Mouse (Mus musculus): ENCODE results near the gene Fezf2. TPM values are rescaled to one million over a fixed set of nuclear protein-coding genes. Genes with fewer than 3 reads are reported as not detected.

The Fezf2 gene
- total RNA-seq (2021) = not detected
- long read RNA-seq, experiment 1 = 0 reads
- long read RNA-seq, experiment 2 = 0 reads

DNA sequence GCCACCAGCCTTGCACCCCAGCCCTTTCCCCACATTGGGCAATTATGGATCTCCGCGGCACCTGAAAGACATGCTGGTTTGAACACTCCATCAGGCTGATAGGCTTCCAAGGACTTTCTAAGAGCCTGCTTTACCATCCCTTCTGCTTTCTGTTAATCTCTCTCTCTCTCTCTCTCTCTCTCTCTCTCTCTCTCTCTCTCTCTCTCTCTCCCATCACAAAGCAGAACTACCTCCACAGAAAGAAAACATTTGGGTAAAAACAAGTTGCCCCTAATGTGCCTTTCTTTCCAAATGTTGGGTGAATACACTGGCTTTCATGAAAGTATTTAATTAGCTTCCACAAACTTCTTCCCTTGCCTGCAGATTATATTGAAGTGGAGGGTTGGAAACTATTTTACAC is at the start of gene Fezf2:
Fezf2 (minus strand) TSS at position 101 of the 400 bp plus-strand sequence.
- DNase-seq = no peak

DNA sequence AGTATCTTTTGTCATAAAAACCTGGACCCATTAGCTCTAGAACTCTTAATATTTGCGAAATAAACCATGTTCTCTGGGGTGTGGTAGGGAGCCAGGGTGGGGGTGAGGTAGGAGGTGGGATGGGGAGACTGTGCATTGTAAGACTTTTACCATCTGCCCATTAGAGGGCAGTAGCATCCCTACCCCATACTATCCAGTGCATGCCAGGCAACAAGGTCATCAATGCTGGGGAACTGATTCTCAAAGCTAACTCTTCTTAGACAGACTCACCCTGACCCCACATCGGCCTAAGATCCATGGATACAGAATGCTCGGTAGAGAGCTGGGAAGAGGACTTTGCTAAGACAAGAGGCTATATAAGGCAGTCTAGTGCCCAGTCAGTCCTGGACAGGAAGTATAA is 49.6 kb upstream of the Fezf2 start:
- DNase-seq = peak in 1 of 2 experiments; percentile 17

DNA sequence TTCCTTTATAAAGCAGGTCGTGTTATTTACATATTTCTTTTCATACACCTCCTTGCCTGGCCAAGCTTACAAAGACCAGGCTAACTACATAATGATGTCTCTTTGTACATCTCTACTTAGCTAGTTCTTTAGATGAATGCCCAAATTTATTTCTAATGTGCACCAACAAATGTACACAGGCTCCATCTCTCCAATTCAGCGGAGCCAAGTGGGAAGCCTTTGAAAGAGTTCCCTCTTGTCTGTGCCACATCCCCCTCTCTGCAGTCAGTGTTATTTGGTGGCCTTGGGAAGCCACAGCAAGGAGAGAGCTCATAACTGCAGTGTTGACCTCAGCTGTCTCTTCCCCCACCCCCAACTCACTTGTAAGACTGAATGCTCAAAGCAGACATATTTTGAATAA is 46.3 kb upstream of the Fezf2 start:
- peak; percentile 7 to 13 for DNase-seq

DNA sequence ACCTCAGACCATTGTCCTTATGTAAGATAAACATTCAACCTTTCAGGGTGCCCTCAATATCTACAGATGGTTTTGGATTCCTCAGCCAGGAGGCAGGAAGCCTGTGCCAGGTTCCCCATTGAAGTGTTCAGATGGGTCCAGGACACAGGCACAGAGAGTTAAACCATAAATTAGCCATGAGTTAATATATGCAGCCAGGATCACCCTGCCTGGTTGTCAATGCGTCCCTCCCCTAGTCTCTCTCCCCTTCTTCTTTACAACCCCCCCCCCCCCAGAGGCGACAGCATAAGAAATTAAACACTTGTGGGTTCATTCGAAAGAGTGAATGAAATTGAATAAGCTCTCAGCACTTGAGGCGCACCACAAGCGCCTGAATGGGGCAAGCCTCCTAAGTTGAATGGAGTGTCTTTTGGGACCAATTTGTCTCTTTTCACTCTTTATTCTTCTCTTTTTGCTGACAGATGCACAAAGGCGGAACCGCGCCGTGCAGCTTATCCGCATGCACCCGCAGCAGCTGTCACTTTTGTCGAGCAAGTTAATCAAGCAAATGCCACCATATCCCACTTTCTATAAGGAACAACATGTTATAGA is 45.4 kb upstream of the Fezf2 start:
- DNase-seq = no peak

DNA sequence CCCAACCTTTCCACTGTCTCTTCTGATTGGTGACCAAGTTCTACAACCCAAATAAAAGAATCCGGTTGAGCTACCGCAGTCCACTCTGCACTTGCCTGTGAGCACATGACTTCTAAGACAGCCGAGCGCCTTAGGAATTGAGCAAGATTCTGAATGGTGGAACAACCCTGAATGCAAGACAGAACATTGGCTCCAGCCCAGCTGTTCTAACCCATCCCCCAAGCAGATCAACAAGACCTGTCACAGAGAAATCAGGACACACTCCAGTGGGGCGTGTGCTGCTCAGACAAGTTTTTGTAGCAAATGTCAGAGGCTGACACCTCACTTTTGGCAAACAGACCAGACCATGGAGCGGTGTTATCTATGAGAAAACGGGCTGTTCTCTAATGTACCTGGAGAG is 43.2 kb upstream of the Fezf2 start:
- DNase-seq = no peak

DNA sequence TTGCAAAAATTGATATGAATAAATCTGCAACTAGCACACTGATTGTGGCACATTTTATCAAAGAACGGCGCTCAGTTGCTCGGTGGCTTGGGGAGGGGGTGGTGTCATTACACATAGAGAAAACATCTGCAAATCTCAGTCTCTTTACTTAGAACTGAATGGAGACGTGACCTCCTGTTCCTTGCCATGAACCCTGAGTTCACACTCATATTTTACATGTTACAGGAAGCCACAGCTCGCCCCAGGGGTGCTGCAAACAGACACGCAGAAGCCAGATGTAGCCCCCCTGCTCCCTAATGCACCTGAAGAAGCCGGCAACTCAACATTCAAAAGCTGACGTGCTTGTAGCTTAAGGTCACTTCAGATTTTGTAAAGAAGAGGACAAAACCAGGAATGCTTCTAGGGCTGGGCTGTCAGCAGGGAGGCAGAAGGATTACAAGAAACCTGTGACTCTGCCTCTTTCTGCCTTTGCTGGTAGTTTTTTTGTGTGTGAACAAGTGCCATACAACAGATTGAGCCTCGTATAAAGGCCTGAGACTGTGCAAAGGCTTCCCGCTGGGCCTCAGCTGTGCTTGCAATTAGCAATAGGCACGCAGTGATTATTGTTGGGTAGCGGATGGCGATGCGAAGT is 40.9 kb upstream of the Fezf2 start:
- no peak for DNase-seq

DNA sequence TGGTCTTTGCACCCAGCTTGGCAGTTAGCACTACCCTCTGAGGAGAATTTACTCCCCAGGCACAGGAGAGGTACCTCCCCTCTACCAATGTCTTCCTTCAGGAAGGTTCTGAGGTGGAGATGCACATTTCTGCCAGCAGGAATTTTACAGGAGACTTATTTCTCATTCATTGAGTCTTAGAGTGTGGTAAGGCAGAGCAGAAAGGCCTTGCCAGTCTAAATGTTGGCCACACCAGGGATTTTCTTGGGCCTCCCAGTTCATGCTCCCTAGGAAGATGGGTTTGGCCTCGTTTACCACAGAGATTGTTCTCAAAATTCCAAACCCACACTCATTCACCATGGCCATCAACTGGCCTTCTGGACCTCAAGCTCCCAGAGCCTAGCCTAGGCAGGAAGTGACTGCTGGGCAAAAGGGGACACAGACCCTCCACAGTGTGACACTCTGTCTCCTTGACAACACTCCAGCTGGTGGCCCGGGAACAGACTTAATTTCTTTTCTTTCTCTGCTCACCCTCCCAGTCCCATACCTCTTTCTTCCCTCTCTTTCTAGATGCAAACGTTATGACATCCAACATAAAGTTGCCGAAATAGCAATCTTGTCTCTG is 40.3 kb upstream of the Fezf2 start:
- no peak for DNase-seq

DNA sequence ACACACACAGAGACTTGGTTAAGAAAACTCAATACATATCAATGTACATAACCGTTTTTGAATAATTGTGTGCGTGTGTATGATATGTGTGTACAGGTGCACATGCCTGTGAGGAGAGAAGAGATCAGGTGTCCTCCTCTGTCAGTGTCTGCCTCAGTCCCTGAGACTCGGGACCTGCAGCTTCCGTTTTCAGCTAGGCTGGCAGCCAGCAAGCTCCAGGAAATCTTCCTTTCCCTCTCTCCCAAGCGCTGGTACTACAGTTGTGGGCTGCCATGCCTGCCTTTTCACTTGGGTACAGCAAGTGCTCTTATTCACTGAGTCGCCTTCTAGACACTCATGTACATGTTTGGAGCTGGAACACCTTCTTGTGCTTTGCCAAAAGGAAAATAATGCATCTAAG is 39.2 kb upstream of the Fezf2 start:
- DNase-seq = no peak

DNA sequence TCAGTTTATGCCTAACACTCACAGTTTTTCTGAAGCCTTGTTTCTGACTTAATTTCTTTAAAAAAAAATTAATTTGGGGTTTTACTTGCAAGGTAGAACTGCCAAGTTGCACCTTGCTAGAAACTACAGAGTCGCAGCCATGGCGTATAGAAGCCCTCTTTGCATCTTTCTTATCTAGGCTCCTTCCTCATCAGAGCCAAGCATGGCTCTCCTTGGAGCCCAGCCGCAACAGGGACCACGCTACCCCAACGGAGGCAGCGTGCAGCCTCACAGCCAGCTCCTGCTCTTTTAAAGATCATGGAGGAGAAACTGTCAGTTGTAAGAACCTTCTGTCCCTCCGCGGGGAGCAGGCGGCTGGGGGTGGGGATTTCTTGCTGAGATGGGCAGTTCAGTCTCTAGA is 29.9 kb upstream of the Fezf2 start:
- no peak for DNase-seq

DNA sequence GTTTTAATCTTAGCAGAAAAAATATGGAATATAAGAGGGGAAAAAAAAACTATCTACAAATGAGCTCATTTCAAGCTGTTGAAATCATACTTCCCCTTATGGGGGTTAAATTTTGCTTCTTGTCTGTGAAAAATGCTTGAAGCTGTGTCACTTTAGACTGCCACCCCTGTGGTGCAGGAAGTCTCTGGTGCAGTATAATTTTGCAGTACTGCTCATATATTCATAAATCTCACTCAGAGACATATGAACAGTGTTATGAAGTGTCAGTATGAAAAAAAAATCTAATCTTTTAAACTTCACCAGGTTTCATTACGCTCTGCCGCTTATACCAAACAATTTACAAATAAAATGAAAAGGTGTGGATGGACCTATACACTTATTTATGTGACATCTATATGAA is 29.3 kb upstream of the Fezf2 start:
- no peak for DNase-seq

DNA sequence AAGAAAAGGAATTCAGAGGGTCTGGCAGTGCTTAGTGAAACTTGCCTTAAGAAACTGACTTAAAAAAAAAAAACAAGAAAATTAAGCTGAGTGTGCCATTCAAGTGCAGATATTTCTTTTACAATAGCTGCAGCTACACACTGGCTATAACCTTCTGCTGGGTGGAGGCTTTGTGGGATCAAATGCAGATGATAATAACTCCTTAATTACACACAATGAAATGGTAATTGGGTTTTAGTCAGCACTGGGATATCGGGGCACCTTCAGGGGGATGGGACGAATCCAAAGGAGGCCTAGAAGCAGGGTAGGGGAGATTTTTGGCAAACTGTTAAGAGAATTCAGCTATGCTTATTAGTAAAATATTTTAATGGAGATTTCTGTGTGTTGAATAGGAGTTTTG is 27.5 kb upstream of the Fezf2 start:
- DNase-seq = no peak

DNA sequence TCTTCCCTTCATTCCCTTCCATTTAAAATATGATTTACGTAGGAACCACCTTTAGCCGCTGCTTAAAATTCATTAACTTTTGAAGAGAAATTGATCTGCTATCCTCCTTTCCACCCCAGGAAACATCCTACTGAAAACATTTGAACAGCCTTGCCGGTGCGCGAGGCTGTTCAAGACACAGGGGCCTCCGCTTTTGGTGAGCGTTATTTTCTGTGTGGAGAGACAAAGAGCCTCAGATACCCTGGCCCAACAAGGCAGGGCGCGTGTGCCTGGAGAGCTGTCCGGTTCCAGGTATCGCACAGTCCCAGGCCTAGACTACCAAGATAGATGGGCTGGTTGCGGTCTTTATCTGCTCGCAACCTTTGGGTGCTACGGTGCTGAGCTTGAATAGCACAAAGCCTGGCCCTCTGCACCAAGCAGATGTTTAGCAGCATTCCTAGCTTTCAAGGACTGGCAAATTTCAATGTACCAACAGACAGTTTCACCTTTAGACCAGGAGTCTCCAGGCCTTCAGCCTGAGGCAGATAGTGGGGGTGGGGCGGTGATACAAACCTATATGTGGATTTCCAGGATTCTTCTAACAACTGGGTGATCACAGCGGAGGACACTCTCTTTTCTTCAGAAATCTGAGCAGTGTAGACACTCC is 2.4 kb upstream of the Fezf2 start:
- no peak for DNase-seq

DNA sequence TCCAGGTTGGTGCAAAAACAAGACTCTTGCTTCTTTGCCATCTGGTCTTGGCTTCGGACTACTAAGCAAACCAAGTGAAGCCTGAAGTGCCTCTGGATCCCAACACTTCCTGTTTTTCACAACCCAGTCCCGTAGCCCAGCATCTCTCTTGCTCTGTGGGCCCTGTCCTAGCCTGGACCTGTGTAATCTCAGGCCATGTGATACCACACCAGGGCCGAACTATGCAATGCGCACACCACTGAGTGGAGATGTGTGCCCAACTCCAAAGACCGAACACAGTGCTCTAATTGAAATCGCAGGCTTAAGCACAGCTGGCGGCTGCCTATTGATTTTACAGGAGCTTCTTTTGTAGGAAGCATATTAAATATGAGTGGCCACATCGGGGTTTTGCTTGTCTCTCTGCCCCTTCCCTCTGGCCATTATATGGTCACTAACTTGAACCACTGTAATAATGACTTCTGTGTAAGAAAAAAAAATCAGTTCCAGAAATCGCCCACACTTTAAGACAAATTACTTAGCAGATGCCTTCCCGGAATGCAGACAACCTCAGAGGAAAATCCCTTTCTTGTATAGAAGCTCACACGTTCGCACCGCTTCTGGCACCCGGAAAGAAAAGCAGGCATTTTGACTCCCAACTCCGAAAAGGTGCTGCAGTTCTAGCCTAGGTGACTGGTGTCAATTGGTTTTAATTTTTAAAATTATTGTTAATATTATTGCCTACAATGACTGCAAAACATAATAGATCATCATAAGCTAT is 1.5 kb upstream of the Fezf2 start:
- no peak for DNase-seq

DNA sequence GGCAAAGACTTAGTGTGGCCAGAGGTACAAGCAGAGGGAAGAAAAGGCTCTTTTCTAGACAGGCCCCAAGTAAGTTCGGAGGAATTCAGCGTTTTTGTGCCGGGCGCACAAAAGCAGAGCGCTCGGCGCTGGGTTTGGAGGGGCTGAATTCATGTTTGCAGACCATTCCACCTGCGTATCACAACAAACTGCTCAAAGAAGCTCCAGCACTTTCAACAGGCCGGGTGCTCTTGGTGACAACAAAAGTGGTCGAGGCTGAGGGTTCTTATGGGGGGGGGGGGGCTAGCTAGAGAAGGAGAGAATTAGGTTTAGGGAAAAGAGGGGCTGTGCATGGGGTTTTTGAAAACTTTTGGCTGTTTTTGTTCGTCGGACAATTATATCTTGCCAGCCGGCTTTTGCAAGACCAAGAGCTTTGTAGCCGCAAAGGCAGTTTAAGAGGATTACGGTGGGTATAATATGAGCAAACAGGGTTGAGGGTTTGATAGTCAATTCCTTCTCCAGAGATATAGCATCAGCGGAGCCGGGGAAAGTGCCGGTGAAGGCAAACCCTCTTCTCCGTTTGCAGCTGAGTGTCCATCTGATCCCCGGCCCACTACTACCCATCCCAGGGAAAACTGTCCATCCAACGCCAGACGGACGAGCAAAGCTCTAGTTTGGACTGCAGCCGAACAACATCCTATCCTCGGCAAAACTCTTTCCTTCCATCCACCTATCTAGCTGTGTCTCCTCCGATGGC is 956 bp downstream of the Fezf2 start:
- DNase-seq = no peak

DNA sequence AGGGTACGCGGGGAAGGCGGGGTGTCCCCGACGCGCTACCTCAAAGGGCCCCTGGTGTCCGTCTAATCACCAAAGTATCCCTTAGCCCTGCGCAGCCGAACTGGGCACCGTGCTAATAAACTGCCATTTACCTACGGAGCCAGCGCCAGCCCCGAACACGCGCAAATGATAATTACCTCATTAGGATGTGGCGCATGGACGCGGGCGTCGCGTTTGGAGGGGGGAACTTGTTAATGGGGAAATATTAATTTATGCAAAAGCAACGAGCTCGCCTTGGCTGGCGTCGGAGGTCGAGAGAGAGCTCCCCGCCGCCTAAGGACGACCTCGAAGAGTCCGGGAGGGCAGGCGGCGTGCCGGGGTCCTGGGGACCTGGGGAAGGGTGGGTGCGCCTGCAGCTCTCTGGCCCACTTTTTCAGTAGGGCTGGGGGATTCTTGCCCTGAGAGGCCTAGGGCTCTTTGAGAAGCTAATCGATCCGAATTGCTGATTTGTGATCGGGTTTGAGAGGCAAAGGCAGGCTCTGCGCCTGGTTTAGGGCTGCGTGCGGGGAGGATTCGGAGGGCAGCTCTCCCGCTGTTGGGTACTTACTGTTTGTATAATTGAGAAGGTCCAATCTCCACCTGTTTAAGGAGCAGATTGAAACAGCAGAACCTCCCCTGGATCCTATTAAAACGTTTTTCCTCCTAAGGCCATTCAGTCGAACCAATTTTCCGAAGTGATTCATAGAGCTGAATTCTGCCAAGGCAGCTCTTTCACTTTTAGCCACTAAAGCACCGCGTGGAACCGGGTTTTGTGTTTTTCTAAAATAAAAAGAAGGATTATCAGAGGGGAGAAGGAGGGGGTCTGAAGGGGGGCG is 1.8 kb downstream of the Fezf2 start:
- no peak for DNase-seq

DNA sequence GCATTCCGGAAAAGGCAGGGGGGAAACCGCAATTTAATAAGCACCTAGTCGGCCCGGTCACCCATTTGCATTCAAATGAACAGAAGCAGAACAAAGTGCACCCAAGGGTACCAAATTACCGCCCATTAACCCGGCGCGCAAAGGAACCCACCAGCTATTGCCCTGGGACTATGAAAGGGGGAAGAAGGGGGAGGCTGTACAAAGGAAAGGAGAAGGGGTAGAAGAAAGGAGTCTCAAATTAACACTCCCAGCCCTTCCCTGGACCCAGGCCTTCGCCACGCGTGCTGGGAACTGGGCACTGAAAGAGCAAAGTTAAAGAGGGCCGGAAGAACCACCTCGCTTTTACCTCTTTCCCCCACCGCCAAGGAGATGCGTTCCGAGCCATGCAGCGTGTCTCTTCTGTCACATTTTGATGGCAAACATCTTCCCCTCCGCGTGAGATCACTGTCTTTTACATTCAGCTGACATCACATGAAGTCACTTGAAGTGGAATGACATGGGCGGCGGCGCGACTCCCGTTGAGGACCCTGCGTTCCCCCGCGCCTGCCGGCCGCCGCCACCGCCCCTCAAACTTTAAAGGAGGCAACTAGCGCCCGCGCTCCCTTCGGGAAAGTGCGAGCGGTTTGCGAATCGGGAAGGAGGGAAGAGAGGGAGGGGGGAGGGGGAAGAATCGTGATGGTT is 2.6 kb downstream of the Fezf2 start:
- DNase-seq = no peak

DNA sequence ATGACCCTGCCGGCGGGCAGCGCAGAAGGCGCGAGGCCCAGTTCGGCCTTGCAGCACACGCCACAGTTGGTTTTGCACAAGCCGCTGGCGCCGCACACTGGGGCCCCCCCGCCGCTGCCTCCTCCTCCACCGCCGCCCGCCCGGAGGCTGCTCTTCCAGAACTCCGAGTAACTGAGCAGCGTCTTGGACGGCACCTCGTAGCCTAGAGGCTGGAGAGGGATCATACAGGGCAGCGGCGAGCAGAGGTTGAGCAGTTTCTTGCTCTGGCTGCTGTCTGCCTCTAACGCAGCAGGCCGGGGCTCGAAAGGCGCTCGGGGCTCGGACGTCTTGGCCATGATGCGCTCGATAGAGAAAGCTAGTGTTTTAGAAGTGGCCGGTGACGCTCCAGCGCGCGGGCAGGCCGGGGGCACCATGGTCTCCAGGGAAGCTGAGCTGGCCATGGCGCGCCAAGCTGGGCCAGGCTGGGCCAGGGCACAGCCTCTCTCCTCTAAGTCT is 3.2 kb downstream of the Fezf2 start:
- peak; percentile 11 to 30 for DNase-seq

DNA sequence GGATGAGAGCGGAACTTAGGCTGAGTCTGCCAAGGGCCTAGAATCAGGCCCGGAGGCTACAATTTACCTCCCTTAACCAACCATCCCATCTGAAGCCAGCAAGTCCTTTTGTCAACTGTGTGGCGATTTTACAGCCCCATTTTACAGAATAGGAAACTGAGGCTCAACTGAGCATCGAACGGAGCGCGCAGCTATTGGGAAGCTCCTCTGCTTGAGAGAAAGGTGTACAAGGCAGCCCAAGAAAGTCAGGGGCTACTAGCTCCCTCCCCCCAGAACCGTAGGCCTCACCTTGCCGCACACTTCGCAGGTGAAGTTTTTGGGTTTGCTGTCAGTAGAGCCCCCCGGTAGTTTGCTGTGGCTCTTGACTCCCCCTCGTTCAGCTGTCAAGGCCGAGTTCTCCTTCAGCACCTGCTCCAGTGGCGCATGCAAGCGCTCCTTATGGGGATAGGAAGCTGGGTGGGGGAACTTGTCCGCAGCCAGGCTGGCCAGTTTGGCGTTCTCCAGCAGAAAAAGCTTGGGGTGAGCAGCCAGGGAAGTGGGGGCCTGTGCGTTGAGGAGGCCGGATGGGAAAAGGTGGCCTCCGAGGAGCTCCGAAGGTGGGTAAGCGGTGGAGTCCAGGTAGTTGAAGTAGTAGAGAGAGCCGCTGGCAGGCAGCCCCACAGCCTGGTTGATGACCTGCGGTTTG is 3.8 kb downstream of the Fezf2 start:
- DNase-seq = no peak

DNA sequence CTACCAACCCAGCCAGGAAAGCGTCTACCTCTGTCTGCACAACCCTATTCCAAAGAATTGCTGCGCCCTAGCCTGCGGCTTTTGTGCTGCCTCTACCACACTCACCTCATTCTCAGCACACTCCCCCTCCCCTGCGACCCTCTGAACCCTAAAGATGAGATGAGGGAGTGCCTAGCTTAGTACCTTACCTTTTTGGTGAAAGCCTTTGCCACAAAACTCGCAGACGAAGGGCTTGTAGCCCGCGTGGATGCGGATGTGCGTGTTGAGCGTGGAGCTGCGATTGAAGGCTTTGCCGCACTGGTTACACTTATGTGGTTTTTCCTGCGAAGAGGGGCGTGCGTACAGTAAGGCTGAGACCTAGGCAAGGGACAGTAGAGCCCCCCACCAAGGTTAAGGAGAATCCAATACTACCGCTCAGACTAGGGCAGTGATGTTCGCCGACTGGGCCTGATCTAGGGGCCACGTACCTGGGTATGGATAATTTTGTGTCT is 4.5 kb downstream of the Fezf2 start:
- no peak for DNase-seq
